Mouse (Mus musculus): ENCODE results near the gene Fam131c. TPM values are rescaled to one million over a fixed set of nuclear protein-coding genes. Genes with fewer than 3 reads are reported as not detected.

The Fam131c gene
- total RNA-seq, 2 experiments from 2014 or later: 3.1 TPM

DNA sequence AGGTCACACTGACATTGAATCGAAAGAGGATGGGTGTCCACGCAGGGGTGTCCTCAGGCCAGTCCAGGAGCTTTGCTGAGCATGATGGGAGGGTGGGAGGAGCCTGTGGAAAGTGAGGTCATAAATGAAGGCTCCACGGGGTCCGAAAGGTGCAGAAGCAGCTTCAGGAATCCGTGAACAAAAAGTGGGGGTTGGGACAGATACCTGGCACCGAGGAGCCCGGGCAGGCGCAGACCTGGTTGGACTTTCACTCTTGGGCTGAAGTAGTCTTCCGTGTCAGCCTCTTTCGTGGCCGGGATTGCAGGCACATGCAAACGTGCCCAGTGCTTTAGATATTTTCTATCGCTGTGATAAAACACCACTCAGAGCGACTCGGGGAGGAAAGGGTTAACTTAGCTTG is 32.2 kb downstream of the Fam131c start:
- intact Hi-C loops (cut with DNase I): no loop called here
- no peak for DNase-seq (ENCODE audit: low spot score in 2 of 2)

DNA sequence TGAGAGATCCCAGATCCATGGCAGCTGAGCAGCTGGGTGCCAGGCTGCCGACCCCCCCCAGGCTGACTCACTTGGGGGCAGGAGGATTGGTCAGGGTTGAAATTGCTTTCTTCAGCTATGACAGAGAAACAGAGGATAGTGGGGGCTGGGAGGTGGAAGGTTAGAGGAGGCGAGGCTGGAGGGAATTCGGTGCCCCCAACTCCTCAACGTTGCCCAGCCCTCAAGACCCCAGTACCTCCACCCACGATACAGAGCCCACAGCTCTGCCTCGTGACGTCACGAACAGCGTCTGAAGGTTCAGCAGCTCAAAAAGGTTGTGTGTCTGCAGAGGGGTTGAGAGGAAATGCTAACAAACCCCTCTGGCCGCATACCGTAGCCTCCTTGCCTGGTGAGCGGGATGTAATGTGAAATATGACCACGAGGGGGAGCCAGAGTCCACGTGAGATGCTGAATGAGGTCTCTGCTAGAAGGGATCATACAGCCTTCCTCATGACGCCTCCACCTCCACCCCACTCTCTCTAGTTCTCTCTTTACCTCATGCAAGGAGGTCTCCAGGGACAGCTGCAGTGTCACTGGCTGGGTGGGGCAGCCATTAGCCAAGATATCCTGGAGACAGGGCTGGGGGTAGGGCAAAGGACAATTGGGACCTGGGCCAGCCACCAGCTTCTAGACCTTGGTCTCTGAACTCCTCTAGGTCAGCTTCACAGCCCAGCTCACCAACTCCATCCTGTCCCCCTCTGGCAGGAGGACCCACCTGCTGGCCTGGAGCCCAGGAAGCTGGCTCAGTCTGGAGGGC is 36.7 kb downstream of the Fam131c start:
- intact Hi-C loops (cut with DNase I): loop anchor here (2.0 kb wide), 2 partner anchors 26 to 170 kb away; no protein-coding TSS in a partner anchor
- peak; percentile 86 to 89 for DNase-seq (ENCODE audit: low spot score in 2 of 2)

DNA sequence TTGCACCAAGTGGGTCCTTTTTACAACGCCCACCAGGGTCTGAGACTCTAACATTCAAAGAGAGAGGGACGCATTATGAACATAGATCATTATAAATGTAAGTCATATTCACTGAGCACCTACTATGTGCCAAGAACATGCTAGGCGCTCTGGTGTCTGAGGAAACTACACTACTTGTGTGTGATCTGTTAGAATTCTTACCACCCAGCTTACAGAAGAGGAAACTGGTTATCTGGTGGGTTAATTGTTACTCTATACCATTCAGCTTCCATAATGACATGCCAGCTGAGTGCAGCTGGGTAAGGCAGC is 37.2 kb downstream of the Fam131c start:
- no peak for DNase-seq (ENCODE audit: low spot score in 2 of 2)
- intact Hi-C loops (cut with DNase I): loop anchor here (2.0 kb wide), 2 partner anchors 26 to 170 kb away; no protein-coding TSS in a partner anchor

DNA sequence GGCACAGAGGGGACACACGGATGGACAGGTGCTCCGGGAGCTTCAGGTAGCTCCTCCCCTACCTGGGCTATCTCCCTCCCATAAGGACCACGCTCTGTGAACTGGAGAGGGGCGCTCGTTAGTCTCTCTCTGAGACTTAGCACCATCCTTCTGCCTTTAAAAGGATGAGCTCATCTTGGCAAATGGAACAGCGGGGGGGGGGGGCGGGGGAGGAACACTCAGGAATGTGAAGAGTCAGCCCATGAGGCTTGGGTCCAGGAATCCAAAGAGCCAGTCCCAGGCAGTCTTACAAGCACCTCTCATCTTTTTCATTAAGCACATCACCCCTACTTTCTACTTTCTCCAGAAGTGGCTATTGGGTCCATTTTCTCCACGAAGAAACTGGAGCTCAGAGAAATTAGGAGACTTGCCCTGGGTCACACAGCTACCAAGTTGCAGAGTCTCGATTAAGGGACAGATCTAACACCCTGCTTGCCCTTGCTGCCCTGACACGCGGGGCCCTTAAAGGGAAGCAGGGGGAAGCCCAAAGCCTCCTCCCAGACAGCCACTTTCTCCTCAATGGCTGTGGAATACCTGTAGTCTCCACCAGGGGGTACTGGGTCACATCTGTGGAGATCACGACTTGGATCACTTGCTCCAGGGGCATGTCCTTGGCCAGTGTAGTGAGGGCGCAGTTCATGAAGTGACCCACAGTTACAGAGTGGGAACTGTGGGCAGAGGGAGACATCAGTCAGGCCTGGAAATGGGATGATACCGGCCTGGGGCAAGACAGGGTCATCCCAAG is 38.7 kb downstream of the Fam131c start:
- no peak for DNase-seq (ENCODE audit: low spot score in 2 of 2)
- intact Hi-C loops (cut with DNase I): no loop called here

DNA sequence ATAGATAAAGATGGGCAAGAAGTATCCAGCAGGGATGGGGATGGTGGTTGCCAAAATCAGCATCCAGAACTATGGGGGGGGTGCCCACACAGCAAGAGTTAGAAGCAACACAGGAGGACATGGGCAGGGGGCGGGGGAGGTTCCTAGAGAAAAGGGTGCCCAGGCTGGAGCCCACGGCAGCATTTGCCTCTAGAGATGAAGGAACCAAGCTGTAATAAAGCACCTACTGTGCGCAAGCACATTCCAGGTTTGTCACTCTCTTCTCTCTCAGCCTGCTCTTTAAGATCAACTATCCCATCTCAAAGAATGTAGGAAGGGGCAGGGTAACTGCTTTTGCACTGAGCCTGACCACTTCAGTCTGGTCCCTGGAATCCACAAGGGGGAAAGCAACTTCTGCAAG is 40.6 kb downstream of the Fam131c start:
- DNase-seq (ENCODE audit: low spot score in 2 of 2): no peak
- intact Hi-C loops (cut with DNase I): no loop called here

DNA sequence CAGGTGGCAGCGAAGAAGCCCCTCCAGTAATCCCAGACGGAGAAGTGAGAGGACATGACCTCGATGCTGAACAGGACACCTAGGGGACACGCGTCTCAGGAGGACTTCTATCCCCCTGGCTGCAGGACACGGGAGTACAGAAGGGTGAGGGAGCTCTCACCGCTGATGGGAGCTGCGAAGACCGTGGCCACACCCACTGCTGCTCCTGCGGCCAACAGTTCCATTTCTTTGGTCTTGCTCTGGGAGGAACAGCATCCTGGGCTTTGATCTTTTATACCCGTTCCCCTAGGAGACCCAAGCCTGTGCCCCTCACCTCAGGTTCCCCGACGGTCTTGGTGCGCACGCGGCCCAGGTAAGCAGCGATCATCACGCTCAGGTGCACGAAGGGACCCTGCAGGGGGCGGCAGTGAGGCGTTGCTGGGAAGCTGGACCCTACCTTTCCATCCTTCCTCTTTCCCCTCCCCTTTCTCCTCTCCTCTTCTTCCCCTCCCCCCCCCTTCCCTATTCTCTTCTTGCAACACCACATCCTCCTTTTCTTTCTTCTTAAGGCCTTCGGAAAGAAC is 43.5 kb downstream of the Fam131c start:
- intact Hi-C loops (cut with DNase I): no loop called here
- DNase-seq (ENCODE audit: low spot score in 2 of 2): no peak

DNA sequence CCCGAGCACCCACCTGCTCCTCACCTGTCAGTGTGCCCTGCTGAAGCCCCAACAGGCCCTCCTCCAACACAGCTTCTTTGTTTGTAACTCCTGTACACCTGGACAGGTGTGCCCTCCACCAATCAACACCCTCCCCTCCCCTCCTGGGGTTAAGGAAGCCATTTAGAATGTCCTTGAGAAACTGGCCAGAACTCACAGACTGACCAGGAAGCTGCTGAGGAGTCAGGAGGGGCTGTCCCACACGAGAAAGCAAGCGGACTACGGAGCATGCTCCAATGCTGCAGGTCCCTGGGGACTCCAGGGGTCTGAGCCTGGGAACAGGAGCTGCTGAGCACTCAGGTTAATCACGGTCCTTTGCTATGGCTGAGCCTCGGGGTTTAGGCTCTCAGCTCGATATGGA is 47.9 kb downstream of the Fam131c start, which contains the start of gene Clcnkb:
Gene Clcnkb, minus strand, starts transcription at position 91 of the 400 bp plus-strand sequence.
- intact Hi-C loops (cut with DNase I): no loop called here
- DNase-seq (ENCODE audit: low spot score in 2 of 2): no peak

DNA sequence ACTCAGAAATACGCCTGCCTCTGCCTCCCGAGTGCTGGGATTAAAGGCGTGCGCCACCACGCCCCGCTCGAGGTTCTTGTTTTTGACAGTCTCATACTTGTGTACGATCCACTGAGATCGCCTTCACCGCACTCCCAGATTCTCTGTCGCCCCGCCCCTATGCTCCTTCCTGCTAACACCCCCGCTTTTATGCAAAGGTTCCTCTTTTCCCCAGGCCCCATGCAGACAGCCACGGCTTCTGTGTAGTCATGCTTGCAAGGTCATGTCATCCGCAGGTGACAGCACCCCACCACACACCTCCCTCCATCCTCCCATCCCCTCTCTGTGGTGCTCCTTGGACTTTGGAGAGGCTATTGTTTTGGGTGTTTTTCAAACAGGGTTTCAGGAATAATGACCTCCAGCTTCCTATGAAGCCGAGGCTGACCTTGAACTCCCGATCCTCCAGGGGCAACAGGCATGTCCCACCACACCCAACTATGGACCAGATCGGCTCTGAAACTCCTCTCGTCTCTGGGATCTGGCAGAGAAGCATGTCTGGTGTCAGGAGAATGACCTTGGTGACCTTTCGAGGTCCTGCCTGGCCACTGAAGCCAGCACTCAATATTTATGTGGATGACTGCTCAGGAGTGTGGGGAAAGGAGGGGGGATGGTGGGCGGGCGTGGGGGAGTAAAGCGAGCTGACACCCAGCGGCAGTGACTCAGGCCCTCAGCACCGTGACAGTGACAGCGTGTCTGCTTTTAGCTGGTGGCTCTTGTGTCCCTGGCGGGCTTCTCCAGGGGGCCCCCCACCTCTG is 51.6 kb downstream of the Fam131c start:
- intact Hi-C loops (cut with DNase I): no loop called here
- peak in 1 of 2 experiments; percentile 31 for DNase-seq (ENCODE audit: low spot score in 2 of 2)

DNA sequence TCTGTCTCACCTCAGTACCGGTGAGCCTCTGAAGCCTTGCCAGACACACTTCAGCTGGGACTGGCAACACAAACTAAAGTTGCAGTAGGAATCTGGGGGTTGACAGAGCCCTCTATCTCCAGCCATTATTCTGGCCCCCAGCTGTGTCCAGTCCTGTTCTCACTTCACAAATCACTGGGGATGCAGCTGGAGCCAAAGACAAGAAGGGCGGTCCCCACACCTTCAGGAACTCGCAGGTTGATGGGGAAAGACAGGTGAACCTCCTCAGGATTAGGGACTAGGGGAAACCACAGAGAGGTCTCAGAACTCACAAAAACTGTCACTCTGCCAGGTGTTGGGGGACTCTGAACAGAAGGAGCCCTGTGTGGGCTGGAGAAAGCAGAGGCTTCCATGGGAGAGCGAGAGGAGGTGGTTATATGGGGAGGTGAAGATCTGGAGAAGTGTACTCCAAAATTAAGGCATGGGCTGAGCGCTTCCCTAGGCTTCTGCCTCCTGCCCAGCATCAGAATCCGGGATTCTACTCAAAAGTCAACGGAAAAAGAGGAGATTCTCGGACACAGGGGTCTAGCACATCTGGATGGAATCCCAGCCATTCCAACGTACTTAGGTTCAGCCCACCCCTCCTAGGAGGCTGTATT is 52.3 kb downstream of the Fam131c start, which contains the start of gene Hspb7:
Gene Hspb7, plus strand, starts transcription at position 588 of the 638 bp plus-strand sequence.
- intact Hi-C loops (cut with DNase I): no loop called here

DNA sequence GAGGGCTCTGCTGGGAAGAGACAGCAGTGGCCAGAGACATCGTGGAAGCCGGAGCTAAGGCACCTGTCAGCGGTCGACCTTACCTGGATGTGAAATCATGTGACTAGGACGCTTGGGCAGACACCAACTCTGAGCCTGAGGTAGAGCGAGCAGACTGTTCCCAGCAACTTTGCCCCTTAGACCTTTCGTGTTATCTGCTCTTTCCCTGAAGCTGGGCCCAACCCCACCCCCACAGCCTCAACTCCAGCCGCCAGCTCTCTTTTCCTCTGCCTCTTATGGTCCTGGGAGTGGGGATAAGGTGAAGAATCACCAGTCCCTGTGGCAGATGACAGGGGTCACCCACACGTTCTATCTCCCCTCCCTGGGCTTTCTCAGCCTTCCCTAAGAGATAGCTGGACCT is 52.9 kb downstream of the Fam131c start:
- no peak for DNase-seq (ENCODE audit: low spot score in 2 of 2)
- intact Hi-C loops (cut with DNase I): no loop called here

More for the DNA sequence above, 52.3 kb downstream of the Fam131c start, which contains the start of gene Hspb7:
- DNase-seq (ENCODE audit: low spot score in 2 of 2): no peak

DNA sequence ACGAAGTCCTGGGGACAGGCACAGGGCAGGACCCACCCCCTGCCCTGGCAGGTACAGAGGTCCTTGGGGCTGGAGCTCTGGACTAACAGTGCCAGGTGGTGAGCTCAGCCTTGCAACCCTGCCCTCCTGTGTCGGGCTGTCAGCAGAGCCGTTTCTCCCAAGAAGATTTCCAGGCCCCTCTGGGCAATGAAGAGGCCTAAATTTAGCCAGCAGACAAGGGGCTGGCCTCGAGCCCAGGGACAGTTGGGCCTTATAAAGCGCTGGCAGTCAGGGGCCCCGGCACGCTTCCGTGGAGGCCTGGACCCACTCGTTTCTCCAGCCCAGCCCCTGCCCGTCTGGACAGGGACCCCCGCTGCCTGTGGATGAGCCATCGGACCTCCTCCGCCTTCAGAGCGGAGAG is 53.4 kb downstream of the Fam131c start:
- DNase-seq (ENCODE audit: low spot score in 2 of 2): no peak
- intact Hi-C loops (cut with DNase I): no loop called here

DNA sequence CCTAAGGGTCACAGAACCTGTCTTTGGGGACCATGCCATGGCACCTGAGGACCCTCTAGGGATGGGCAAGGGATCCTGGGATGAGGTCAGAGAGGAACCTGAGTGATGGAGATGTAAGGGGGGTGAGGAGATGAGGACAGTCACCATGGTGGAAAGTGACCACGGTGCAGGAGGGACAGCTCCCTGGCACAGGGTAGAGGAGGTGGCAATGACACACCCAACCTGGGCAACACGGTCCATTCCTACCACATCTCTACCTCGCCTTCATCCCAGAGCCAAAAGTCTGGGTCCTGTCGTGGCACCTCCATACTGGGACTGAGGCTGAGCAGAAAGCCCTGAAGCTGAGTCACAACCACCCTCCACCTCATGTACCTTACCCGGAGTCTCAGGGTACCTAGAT is 54.8 kb downstream of the Fam131c start:
- DNase-seq (ENCODE audit: low spot score in 2 of 2): no peak
- intact Hi-C loops (cut with DNase I): no loop called here

DNA sequence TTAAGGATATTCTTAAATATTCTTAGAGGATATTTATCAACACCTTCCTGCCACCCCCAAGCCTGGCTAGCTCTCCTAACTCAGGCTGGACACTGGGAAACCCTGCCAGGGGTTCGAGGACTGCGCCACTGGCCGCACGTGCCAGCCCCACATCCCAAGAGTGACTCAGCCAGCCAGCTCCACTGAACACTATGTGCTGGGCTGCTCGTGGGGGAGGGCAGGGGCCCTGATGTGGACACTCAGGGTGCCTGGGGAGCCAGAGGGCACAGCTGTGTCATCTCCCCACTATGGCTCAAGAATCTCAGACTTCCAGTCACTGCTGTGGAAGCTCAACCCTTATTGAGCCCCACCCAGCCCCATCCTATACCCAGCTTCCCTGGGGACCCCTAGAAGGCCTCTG is 55.3 kb downstream of the Fam131c start:
- intact Hi-C loops (cut with DNase I): no loop called here
- no peak for DNase-seq (ENCODE audit: low spot score in 2 of 2)

DNA sequence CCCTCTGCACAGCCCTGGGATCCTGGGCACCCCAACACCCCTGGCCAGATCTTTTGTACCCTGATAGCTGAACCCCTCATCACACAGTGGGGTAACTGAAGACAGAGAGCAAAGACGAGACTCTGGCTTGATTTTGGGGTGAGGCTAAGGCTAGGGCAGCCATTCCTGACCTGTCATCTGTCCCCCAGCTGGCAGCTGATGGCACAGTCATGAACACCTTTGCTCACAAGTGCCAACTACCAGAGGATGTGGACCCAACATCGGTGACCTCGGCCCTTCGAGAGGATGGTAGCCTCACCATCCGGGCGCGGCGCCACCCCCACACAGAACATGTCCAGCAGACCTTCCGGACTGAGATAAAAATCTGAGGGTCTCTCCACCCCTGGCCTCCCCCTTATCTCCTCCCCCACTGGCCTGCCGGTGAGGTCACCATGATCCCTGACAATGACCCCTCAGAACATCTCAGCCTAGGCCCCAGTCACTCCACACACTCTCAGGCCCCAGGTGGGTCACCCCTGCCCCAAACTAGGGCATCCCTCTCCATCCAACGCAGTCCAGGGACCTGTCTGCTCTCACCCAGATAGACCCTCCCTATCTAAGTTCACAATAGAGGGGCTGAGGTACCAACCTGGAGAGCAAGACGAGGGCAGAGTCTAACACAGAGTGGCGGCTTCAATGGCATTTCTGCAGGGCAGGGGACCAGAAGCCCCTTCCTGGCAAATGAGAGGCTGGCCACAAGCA is 55.8 kb downstream of the Fam131c start:
- DNase-seq (ENCODE audit: low spot score in 2 of 2): no peak
- intact Hi-C loops (cut with DNase I): no loop called here

DNA sequence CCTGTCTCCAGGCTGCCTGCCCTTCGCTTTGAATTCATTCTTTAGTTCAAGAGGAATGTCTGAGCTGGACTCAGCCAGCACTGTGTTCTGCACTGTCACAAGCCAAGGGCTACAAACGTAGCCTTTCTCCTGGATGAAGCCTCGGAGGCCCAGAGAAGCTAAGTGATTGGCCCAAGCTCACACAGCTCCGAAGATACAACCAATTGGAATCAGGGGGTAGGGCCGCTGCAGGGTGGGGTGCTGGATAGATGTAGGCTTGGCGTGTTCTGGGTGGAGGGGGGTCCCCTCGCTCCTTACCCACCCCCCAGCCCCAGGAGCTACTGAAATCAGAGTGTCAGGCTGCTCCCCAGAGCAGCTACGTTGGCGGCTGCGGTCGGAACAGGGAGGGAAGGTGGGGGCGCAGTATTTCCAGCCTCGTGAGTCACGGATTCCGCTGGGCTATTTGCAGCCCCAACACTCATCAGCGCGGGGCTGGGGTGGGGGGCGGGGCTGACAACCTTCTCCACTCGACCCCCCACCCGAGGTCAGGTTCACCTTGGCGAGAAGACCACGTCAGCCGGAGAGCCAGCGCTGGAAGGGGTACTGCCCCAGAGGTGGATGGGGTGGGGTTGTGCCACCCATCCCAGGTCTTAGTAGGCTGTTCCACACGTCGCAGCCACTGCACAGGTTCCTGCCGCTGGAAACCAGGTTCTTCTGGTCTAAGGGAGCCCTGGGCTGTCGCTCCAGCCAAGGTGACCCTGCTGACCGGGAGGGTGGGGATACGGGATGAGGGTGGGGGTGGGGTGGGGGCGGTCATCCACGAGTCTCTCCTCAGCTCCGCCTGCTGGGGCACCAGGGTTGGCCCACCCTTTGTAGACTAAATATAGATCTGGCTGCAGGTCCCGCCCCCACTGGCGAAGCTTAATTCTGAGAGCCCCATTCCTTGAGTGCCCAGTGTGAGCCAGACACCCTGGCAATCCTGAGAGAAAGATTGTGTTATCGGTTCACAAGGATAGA is 57.8 kb downstream of the Fam131c start:
- peak; percentile 77 to 79 for DNase-seq (ENCODE audit: low spot score in 2 of 2)
- intact Hi-C loops (cut with DNase I): no loop called here

DNA sequence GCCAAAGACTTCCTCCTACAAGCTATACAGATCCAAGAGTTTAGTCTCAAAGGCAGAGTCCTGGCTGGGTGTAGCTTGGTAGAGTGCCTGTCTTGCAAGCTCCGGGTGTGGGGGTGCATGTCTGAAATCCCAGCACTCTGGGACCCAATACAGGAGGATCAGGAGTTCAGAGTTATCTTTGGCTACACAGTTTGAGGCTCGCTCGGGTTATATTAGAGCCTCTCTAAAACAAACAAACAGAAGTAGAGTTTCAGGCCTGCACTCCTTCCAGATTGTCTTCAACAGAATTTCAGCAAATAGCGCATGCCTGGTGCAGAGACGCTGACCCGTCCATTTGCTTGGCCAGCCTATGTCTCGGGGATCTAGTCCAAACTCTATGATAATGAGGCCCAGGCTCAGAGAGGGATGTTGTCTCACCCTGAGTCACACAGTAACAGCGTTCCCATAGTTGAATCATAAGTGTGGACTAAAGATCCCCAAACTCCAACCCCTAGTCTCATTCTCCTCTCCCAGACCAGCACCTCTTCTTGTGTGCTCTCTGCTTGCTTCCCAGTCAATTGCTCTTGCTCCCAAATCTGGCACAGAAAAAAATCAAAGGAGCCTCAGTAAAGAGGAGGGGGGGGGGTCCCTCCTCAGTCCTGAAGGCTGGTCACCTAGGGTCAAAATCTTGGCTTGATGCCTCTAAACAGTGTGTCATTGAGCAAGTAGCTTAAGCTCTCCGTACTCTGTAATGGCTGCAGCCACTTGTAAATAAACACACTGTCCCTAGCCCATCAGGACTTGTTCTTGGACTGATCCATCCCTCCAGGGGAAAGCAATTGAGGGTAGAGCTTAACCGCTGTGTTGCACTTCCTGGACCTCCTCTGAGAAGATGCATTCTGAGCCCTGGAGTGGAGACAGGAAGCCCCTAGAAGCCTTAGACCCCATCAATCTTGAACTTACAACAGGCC is 59.1 kb downstream of the Fam131c start:
- intact Hi-C loops (cut with DNase I): no loop called here

More for the DNA sequence above, 59.1 kb downstream of the Fam131c start:
- DNase-seq (ENCODE audit: low spot score in 2 of 2): no peak
